Mouse (Mus musculus): ENCODE results near the gene Slc9a3r1.

- TF ChIP-seq POLR2A (IDR thresholded peaks at IDR 0.05; ENCODE audit: extremely low read depth, insufficient read depth, low read length) (no peak), CTCF (IDR thresholded peaks at IDR 0.05; ENCODE audit: low read depth, low read length) (peak; percentile 92)
These were observed 9.3 kb upstream of the Slc9a3r1 start for GRCm38 (mm10) chr11:115153699-115154292.
